Mouse (Mus musculus) embryo, embryonic 11 days (tissue): ENCODE measurements around the gene Robo1.

Experiments used
- DNase-seq: peaks from one replicate; pipeline ENCODE4 v3.0.0-alpha.2; 2015

Robo1 gene

DNA sequence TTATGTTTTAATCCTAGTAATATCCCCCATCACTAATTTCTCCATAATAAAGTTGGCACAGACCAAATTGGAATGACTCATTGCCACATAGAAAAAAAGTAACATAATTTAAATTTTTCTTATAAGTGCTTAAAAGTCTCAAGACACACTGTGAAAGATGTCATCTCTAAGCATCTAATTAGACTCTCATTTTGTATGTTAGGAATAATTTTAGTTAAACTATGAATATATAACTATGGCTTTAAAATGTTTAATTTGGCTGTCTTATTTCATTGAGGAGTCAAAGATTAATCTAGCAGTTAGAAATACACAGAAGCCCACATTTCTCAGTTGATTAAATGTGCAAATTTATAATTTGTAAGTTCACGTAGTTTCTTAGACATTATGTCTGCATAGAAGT lies 530.9 kb downstream of the Robo1 start:
- DNase-seq: no peak

DNA sequence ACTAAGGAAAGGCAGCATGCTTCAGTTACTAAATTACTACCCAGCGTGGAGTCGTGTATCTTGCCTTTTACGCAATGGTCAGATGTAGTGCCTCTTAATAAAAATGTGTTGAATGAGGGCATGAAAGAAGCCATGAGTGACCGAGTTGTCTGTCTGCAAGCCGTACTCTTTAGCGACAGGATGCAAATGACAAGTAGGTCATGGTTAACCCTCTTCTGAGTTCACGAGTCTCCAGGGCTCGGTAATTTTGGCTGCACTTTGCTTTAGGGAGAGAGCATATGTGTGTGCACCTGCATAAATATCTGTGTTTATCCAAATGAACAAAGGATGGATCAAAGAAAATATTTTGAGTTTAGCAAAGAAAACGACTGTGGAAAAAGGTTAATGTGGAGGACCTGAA lies 533.0 kb downstream of the Robo1 start:
- DNase-seq: no peak

DNA sequence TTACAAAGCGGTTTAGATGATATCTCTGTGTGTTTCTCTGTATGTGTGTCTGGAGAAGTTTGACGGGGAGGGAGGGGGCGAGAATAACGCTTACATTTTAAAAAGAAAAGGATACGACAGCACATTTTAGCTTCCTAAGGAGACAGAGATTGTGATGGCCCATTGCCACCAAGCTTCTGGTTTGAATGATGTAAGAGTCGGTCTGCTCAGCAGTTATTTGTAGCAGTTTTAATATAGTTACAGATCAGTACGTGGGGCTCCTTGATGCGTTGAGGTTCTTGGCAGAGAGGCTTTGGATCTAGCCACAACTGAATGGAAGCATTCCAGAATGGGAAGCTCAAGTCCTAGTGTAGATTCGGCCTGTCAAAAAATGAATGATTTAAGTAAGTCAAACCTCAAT lies 546.0 kb downstream of the Robo1 start:
- DNase-seq: no peak

DNA sequence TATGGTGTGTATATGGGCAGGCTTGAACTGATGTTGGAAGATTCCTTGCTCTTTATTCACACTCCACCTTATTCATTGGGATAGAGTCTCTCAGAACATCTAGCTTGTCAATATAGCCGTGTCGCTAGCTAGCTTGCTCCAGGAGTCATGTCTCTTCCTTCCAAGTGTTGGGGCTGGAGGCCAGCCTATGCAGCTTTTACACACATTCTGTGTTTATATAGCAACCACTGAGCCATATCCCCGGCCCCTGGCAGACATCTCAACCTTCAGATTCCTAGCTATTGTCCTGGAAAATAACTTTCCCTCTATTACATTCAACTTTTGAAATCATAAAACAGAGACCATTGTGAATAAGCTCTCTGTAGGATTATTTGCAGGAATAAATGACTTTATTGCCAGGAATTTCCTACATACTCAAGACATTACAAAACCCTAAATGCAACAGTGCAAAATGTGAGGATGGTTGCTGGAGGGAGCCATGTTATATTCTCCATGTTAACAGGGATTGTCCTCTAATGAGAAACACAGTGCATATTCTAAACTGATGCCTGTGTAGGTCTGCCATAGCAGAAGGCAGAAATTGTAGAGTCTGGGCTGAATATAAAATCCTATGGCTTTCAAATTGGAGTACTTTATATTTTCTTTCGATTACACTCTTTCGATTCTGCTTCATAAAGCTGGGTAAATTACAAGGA lies 546.9 kb downstream of the Robo1 start:
- no peak for DNase-seq

DNA sequence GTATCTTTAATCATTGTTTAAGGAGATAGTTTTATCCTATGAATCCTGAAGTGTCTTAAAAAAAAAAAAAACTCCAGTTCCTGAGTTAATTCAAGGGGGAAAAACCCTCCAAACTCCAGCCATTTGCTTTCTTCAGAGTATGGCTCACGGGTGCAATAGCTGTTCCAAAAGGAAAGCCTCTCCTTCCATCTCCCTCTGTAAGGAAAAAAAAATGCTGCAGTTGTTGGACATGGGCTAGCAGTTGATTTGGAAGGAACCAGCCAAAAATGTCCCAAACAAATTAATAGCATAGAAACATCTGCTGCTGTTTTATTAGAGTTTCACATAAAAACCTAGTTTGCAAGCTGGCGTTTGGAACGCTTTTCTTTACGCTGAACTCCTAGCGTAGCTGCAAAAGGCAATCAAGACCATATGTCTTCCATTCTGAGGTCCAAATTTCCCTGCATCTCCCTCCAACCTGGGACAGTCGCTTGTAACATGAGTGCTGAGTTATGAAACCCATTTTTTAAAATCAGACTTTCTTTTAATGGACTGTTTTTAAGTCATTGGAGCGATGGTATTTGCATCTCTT lies 553.7 kb downstream of the Robo1 start:
- DNase-seq: peak; percentile 44

DNA sequence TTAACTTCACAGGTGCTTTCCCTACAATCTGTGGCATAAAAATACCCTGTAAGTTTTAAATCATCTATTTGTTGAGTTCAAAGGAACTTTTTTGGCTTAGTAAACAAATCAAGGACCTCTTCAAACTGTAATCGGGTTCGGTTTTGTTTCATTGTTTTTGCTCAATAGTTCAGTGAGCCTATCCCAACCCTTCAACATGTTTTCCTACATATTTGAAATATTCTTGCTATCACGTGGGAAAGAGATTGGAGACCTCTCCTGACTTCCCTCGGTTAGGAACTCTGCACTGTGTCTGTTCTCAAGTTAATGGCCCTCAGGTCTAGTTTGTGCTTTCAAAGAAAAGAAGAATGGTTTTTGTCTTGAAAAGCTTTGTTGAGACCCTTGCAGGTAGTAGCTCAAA lies 557.9 kb downstream of the Robo1 start:
- DNase-seq: no peak

DNA sequence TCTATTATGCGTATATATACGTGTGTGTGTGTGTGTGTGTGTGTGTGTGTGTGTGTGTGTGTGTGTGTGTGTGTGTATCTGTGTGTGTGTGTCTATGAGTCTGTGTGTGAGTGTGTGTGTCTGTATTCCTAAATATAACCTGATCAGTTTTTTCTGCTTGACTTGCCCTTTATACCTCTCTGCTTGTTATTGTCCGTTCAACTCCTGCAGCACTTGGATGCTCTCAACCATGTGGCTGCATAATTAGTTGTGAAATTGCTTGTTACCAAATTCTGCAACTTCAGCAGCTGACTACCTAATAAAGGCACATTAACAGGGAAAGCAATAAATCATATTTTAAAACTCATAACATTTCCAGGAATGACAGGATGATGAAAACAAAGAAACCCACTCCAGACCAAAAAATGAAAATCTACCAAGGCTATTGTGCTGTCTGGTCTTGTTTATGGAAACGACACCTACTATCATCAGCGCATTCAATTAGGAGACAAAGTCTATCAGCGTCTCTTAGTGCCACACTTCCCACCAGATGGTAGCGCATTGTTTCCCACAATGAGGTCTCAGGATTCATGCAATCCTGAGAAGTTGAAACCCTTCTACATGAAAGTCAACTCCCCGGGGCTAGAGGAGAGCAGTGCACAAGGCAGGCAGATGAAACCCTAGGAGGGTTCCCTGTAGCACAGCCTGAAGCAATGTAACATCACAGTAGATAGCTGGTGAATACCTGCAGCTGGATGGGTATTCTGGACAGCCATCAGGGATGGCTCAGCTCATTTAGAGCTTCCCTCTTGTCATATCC lies 567.0 kb downstream of the Robo1 start:
- DNase-seq: no peak

DNA sequence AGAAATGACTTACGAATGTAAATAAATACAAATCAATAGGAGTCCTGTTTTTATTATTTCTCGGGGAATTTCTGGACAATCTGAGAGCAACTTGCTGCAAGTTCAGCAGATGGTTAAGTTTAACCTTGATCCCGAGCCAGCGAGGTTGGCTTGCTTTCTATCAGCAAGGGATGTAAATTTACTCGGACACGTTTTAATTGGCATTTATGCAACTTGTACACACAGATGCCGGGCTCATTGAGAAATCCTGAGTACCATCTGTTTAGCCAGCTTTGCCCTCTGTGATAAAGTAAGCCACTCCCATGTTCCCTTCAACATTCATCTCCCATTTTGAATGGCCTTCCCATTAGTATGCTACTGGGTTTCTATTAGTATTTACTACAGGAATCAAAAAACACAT lies 580.0 kb downstream of the Robo1 start:
- DNase-seq: peak; percentile 64

DNA sequence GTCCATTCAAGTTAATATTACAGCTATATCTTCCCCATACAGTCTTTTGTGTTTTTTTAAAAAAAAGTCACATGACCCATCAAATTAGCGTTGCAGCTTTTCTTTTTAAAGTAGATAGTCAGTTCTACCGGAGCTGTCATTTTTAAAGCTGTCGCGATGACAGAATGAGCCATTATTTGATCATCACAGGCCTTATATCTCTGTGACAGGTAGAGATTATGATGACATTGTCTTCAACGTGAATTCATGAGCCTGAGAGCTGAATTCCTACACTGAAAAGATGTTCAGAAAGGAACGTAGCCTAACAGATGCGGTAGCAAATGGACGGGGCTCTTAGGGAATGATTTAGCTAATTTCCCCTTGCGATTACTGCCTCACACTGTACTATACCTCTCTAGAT lies 581.3 kb downstream of the Robo1 start:
- DNase-seq: no peak

DNA sequence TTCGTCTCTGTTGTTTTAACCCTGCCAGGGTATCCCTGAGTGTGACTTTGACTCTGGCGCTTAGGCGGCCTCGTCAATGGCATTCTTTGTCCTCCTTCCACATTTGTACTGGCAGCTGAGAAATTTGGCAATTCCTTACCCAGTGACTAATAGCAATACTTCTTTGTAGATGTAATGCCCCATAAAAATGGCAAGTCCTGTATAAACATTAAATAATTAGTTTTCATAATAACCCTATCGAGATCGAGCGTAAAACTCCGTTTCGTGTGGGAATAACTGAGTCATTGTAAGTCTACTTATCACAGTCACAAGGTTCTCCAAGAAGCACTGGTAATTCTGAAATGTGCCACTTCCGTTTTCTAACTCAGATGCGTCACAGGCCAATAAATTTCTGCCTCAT lies 589.0 kb downstream of the Robo1 start:
- DNase-seq: no peak

DNA sequence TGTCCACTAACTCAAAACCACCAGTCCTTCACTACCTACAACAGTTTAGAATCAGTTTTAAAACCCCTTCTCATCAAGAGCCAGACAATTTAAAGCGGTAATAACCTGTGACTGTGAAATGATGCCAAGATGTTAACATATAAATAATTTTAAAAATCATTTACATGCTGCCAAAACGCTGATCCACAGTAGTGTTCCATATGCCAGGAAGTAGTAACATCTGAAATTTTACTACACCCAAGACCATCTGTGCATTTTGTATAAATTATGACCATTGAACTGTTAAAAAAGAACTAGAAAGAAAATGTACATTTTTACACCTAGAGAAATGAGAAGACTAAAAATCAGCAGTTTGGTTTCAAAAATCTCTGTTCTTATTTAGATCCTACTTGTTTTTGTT lies 600.8 kb downstream of the Robo1 start:
- no peak for DNase-seq

DNA sequence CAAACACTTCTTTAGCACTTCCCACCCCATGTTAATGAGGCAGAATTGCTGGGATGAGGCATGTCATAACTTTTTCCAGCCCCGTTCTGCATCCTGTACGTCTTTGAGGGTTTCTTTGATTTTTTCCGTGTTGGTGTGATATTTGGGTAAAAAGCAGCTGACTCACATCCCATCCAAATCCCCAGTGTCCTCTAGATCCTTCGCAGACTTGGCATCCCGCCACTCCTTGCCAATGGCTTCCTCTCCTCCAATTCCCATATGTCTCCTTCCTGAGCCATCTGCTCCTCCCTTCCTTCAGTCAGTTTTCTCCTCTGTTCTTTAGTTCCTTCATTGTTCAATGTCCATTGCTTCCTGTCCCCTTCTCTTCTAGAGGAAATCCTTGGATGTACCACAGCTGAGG lies 605.0 kb downstream of the Robo1 start:
- no peak for DNase-seq

DNA sequence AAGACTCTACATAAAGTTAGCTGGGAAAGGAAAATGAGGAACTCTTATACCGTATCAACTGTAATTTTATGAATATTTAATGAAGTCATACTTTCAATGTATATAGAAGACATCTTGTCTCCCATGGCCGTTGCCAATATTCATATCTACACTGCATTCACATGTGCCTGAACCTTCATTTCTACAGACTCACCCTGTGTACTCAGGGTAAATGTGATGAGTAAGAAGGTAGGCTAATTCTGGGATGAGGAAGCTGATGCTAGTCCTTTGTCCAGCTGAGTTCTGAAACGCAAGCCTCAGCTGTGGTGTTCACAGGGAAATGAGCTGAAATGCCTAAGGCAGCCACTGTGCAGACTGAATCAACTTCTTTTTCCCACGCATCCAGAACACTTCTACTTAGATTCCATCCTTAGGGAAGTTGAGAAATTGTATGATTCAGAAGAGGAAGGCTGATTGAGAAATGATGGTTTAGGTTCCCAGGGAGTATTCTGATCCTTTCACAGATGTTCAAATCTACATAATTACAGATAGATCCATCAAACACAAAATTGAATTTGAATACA lies 606.0 kb downstream of the Robo1 start:
- DNase-seq: no peak

DNA sequence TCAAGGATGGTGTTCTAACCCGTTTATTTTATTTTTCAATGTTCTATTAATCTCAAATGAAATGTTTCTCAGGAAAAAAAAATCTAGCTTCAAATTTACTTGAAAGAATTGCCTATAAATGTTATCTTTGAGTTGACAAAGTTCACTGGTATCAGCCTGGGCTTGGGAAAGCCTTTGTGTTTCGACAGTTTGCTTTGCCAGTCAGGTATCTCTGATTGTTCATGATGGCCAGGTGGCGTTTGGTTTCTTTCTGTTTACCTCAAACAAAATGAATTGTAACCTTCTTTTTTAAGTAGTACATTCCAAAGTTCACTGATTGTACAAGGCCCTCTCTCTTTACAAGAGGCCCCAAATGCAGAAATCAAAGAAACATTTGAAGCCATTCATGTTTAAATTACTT lies 611.9 kb downstream of the Robo1 start:
- DNase-seq: no peak

DNA sequence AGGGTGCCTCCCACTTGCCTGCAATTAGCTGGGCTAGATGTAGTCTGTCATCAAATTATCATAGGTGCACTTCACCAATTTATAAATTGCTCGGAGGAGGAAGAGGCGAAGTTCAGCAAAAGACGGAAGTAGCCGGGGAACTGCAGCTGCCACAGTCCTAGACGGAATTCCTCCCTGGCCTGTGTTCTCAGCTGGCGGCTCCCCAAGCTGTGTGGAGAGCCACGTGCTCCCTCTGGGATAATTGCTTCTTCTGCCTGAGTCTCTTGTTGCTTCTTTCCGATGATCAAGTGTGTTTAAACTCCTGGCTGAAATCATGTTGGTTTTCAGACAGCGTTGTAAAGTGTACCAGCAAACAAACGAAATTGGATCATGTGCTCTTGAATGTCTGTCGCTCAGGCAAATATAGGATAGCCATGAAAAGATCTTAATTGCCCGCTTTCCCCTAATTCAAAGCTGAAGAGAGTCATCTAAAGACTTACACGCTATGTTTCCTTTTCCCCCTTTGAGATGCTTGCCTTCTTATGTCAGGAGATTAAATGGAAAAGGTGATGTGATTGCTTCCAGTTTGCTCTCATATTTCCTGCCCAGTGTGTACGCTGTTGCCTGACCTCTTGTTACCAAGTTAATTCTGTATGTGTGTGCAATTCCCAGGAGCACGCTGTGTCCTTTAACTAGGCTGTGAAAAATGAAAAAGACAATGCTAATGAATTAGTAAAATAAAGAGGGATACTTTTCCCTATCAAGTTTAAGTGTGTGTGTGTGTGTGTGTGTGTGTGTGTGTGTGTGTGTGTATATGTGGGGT lies 616.5 kb downstream of the Robo1 start:
- DNase-seq: peak; percentile 80

DNA sequence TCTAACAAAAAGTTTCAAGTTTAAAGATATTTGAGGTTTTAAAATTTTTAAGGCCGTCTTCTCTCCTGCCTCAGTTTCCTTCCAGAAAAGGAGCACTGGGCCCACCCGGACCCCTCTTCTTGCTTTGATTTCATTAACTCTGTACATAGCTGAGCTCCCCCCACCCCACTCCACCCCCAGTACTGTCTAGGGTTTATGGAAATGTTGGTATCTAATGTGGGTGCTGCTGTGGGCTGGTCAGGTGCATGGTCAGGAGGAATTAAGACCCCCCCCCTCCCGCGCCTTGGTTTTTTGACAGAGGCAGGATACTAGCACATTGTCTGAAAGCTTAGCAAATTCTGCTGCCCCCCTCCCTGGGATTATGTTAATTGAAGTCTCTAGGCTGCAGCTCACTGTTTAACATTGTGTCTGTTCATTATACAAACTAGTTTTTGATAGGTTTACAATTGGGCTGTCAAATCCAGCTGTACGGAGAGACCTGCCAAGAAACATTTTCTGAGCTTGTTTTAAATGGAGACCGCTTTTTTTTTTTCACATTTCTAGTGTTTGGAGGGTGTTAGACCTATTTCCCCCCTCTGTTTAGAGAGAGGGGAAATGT lies 620.5 kb downstream of the Robo1 start:
- DNase-seq: no peak

DNA sequence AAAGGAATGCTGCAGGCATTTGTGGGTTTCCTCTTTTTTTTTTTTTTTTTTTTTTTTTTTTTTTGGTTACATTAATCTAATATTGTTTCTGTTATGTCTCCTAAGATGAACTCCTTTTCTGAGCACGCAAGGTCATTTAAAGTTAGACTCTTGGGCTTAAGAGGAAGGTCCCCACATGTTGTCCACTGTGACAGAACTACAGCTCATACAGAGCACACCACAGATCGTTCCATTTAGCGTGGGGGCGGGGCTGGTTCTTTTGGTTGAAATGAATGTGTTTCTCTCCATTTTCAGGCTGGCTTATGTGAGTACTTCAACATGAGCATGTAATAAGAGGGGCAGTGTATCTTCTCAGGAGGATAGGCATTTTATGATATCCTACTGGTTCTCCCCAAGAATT lies 622.8 kb downstream of the Robo1 start:
- DNase-seq: no peak

DNA sequence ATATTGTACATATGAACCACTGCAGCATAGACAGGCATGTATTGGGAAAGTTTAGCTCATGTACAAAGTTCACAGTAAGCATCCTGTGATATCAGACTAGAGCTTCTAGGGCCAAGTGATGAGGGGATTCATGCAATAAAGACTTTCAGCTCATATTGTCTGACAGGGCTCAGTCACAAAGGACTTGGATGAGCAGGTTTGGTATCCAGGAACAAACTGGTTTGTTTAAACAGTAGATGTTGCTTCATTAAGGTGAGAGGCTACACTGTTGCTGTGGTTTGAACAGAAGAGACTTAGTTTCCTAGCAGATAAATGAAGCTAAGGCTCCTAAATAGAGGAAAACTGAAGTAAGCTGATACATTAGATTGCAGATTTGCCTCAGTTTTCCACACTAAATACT lies 626.8 kb downstream of the Robo1 start:
- no peak for DNase-seq

DNA sequence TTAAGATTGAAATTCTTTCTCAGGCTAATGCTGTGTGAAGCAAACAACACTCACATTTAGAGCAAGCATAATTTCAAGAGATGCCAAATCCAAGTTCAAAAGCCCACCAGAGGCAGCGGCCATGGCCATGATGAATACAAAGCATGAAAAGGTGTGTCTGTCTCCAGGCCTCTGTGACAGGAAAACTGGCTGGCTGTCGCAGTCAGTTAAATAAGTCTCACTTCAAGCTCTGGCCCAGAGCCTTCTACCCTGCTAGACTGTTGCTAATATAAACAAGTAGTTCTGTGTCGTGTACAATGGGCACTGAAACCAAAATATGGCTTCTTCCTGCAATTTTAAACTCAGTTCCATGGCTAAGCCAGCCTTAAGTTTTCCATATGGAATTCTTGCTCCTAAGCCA lies 629.1 kb downstream of the Robo1 start:
- DNase-seq: no peak

DNA sequence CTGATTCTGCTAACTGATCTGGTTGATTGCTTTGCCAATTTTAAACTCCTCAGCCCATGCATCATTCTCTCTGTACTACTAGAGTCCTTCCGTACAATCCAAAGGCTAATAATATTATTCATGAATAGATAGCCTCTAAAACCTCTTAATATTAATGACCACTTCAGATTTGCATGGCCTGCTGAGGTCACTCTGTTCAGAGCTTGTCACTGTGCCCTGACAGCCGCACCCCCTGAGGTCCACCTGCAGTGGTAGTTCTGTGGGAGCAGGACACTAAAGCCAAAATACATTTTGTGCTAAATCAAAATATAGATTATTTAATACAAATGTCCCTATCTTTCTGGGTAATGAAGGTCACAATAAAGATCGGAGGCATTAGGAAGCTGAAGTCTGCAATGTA lies 631.8 kb downstream of the Robo1 start:
- no peak for DNase-seq

DNA sequence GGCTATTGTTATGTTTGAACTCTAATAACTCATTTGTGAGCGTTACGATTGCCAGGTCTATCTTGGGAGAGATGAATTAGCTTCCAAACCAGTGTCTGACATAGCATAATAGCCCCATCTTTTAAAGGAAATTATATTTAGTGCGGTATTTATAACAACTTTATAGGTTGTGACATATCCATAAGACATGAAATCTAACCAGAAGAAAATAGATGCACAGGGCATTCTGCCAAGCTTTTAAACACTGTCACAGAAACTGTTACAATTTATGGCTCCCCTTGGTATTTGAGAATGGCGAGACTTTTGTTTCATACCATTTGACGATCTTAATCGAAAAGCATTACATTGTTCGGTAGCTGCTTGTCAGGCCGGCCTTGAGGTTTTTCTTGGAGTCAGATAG lies 632.7 kb downstream of the Robo1 start:
- DNase-seq: no peak

DNA sequence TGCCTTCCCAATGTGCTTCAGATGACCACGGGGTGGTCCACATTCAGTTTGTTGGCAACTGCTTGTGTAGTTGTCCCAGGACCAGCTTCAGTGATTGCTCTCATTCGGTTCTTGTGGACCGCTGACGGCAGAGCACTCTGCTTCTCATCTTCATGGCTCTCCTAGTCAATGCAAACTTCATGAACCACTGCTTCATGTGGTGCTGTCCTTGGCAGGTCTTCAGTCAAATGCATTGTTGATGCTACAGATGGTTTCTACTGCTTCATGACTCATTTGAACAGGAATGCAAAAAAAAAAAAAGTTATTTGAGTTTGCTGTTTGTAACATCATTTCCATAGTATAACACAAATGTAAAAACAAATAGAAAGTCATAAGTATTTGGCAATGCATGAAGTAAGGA lies 636.3 kb downstream of the Robo1 start:
- DNase-seq: no peak

DNA sequence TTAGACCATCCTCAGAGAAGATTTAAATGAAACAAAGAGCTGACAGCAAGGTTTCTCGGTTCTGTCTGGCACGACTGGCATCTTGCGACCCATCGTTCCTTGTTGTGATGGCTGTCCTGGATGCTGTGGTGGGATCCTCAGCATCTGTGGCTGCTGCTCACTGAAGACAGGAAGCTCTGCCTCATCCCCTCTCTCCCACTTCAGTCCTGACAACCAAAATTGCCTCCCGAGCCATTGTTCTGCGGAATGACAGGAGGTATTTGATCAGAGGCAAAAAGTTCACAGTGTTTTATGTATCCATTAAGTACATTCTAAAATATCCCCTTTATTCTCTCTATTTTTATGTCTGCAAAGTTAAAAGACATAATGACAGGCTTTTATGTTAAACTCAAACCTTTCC lies 643.9 kb downstream of the Robo1 start:
- no peak for DNase-seq
